Mouse (Mus musculus): ENCODE results near the gene Shb.

DNA sequence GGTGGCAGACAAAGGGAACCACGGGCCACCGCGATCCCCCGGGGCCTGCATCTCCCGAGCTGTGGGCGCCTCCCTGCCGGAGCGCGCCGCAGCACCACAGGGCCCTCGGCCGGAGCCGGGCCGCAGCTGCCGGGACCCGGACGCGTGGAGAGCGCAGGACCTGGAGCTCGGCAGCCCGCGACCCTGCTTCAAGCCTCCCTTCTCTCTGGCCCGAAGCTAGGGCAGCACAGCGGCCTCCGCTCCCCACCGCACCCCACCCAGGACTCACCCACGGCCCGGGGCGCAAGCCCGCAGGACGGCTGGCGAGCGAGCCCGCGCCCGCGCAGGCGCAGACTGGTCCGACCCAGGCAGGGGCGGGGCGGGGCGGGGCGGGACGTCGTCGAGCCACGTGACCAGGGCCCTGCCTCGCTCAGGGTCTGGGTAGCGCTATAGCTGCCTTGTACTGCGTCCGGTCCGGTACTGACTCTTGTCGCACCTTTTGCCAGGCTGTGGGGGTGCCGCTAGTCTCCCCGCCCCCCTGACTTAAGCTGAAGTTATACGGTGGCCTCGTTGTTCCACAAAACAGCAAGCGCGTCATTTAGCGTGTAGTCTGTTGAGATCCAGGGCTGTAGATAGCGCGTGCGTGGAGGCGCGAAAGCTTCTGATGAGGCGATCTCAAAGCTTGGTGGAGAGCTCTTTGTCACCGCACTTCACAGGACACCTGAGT is 123.7 kb downstream of the Shb start, which contains the start of gene Slc25a51:
- no peak for TF ChIP-seq CTCF (IDR thresholded peaks at IDR 0.05; ENCODE audit: control insufficient read depth, insufficient read depth, low read length)
- peak; percentile 95; the same call in 1 of the 2 replicates for TF ChIP-seq POLR2A (IDR thresholded peaks at IDR 0.05; ENCODE audit: borderline replicate concordance, control insufficient read depth, low read depth, low read length)

All from bone marrow, adult 2 months (tissue).